Mouse (Mus musculus) MEL (cell line): Measurements from ENCODE around the gene Cdh23. TPM values are rescaled to one million over a fixed set of nuclear protein-coding genes. Genes with fewer than 3 reads are reported as not detected.
"Not testable (repeated sequence)": the region's sequence is repeated elsewhere in the genome, so short reads cannot be mapped to it uniquely, and the experiment has no call there.

Experiments
- DNase-seq: peaks from one replicate; pipeline ENCODE4 v3.0.0; 2011; ENCODE audit warnings: low read depth, low spot score
- H3K27ac ChIP-seq: 2 replicates; pipeline ENCODE4 v1.5.1; 2012; ENCODE audit warnings: low read depth, mild to moderate bottlenecking, control low read depth, low read length, moderate library complexity; ENCODE audit not compliant: control insufficient read depth
- H3K27me3 ChIP-seq, 2 experiments: fragments of 150-350 bp in 1 of 2; sonication (generic) in 1 of 2; 2 replicates each; pipeline ENCODE4 v1.6.1; 2012; ENCODE audit warnings: low read length in 2 of 2, mild to moderate bottlenecking in 2 of 2, improper control_type of control experiment in 1 of 2, moderate library complexity in 1 of 2; ENCODE audit not compliant: insufficient read depth in 2 of 2, control insufficient read depth in 1 of 2
- H3K36me3 ChIP-seq, 2 experiments: 2 replicates each; pipeline ENCODE4 v1.6.1; 2012 to 2014; ENCODE audit warnings: low read length in 2 of 2, improper control_type of control experiment in 1 of 2, inconsistent platforms in 1 of 2, mild to moderate bottlenecking in 1 of 2; ENCODE audit not compliant: insufficient read depth in 2 of 2, control insufficient read depth in 1 of 2
- H3K4me1 ChIP-seq, 2 experiments: fragments of 150-350 bp in 1 of 2; sonication (generic) in 1 of 2; 2 replicates each; pipeline ENCODE4 v1.6.1; 2012; ENCODE audit warnings: low read length in 2 of 2, improper control_type of control experiment in 1 of 2, mild to moderate bottlenecking in 1 of 2; ENCODE audit not compliant: insufficient read depth in 2 of 2, control insufficient read depth in 1 of 2
- H3K4me3 ChIP-seq, 2 experiments: fragments of 150-350 bp in 1 of 2; sonication (generic) in 1 of 2; 2 replicates each; pipeline ENCODE4 v1.5.1; 2012; ENCODE audit warnings: low read depth in 2 of 2, low read length in 2 of 2, mild to moderate bottlenecking in 2 of 2, moderate library complexity in 2 of 2, control low read depth in 1 of 2, improper control_type of control experiment in 1 of 2; ENCODE audit not compliant: control insufficient read depth in 1 of 2, insufficient read depth in 1 of 2
- H3K79me2 ChIP-seq: 2 replicates; pipeline ENCODE4 v1.6.1; 2012; ENCODE audit warnings: mild to moderate bottlenecking, low read length, moderate library complexity; ENCODE audit not compliant: control insufficient read depth, poor library complexity, insufficient read depth
- H3K9ac ChIP-seq: 2 replicates; pipeline ENCODE4 v1.6.1; 2012; ENCODE audit warnings: low read depth, mild to moderate bottlenecking, control low read depth, low read length, moderate library complexity; ENCODE audit not compliant: control insufficient read depth, poor library complexity, severe bottlenecking
- H3K9me3 ChIP-seq: fragments of 150-350 bp; sonication (generic); replicated peaks from 2 replicates; pipeline ENCODE4 v1.6.1; 2012; ENCODE audit warnings: mild to moderate bottlenecking, low read length, improper control_type of control experiment, moderate library complexity; ENCODE audit not compliant: insufficient read depth
- CHD1 ChIP-seq: IDR thresholded peaks from 2 replicates; pipeline ENCODE4 v1.6.1; 2012; ENCODE audit warnings: low read depth, mild to moderate bottlenecking, inconsistent platforms, low read length, improper control_type of control experiment
- CTCF ChIP-seq, 3 experiments: IDR thresholded peaks in 2 of 3; conservative IDR thresholded peaks in 1 of 3; 2 replicates each; pipeline ENCODE4 v1.5.1; 2011 to 2012; ENCODE audit warnings: low read length in 3 of 3, low read depth in 2 of 3, mild to moderate bottlenecking in 2 of 3, improper control_type of control experiment in 1 of 3, inconsistent platforms in 1 of 3, mixed read lengths in 1 of 3, moderate library complexity in 1 of 3; ENCODE audit not compliant: control insufficient read depth in 1 of 3, insufficient read depth in 1 of 3, poor library complexity in 1 of 3, severe bottlenecking in 1 of 3
- HCFC1 ChIP-seq: IDR thresholded peaks from 2 replicates; pipeline ENCODE4 v1.6.1; 2012; ENCODE audit warnings: low read depth, mild to moderate bottlenecking, inconsistent platforms, low read length, improper control_type of control experiment, moderate library complexity
- KAT2A ChIP-seq: conservative IDR thresholded peaks from 2 replicates; pipeline ENCODE4 v1.6.1; 2012; ENCODE audit warnings: low read depth, low read length, improper control_type of control experiment, inconsistent platforms
- MAFK ChIP-seq: IDR thresholded peaks from 2 replicates; pipeline ENCODE4 v1.6.1; 2011; ENCODE audit warnings: low read depth, mild to moderate bottlenecking, low read length, improper control_type of control experiment, borderline replicate concordance
- MXI1 ChIP-seq: IDR thresholded peaks from 2 replicates; pipeline ENCODE4 v1.6.1; 2011; ENCODE audit warnings: mild to moderate bottlenecking, low read depth, low read length, improper control_type of control experiment
- MYB ChIP-seq: IDR thresholded peaks from 2 replicates; pipeline ENCODE4 v1.6.1; 2011; ENCODE audit warnings: mild to moderate bottlenecking, low read depth, low read length, improper control_type of control experiment
- NELFE ChIP-seq: IDR thresholded peaks from 2 replicates; pipeline ENCODE4 v1.6.1; 2011; ENCODE audit warnings: low read depth, low read length, improper control_type of control experiment
- POLR2A ChIP-seq, 2 experiments: IDR thresholded peaks; 2 replicates each; pipeline ENCODE4 v1.6.1; 2011 to 2012; ENCODE audit warnings: low read length in 2 of 2, mild to moderate bottlenecking in 2 of 2, control low read depth in 1 of 2, improper control_type of control experiment in 1 of 2, low read depth in 1 of 2, moderate library complexity in 1 of 2; ENCODE audit not compliant: control insufficient read depth in 1 of 2, insufficient read depth in 1 of 2, poor library complexity in 1 of 2
- POLR2AphosphoS2 ChIP-seq: IDR thresholded peaks from 2 replicates; pipeline ENCODE4 v1.6.1; 2011; ENCODE audit warnings: low read length, improper control_type of control experiment
- POLR2AphosphoS5 ChIP-seq: IDR thresholded peaks from 2 replicates; pipeline ENCODE4 v1.6.1; 2012; ENCODE audit warnings: low read depth, borderline replicate concordance, mild to moderate bottlenecking, inconsistent platforms, low read length, moderate library complexity, mixed read lengths
- RAD21 ChIP-seq: IDR thresholded peaks from 2 replicates; pipeline ENCODE4 v1.6.1; 2011; ENCODE audit warnings: mild to moderate bottlenecking, low read depth, low read length, improper control_type of control experiment
- SIN3A ChIP-seq: IDR thresholded peaks from 2 replicates; pipeline ENCODE4 v1.6.1; 2012; ENCODE audit warnings: low read length, improper control_type of control experiment, inconsistent platforms
- SMC3 ChIP-seq: IDR thresholded peaks from 2 replicates; pipeline ENCODE4 v1.6.1; 2011; ENCODE audit warnings: low read depth, low read length, improper control_type of control experiment
- TBP ChIP-seq: IDR thresholded peaks from 2 replicates; pipeline ENCODE4 v1.8.0; 2011; ENCODE audit warnings: low read depth, low read length, improper control_type of control experiment
- TCF12 ChIP-seq: IDR thresholded peaks from 2 replicates; pipeline ENCODE4 v1.6.1; 2014; ENCODE audit warnings: low read depth, mild to moderate bottlenecking, inconsistent platforms, low read length, improper control_type of control experiment, moderate library complexity
- UBTF ChIP-seq: IDR thresholded peaks from 2 replicates; pipeline ENCODE4 v1.6.1; 2012; ENCODE audit warnings: low read depth, mild to moderate bottlenecking, inconsistent platforms, low read length, improper control_type of control experiment, moderate library complexity, borderline replicate concordance; ENCODE audit not compliant: insufficient read depth
- USF1 ChIP-seq: IDR thresholded peaks from 2 replicates; pipeline ENCODE4 v1.6.1; 2014; ENCODE audit warnings: low read depth, mild to moderate bottlenecking, inconsistent platforms, low read length, improper control_type of control experiment, moderate library complexity
- ZC3H11A ChIP-seq: IDR thresholded peaks from 2 replicates; pipeline ENCODE4 v1.6.1; 2012; ENCODE audit warnings: low read depth, mild to moderate bottlenecking, inconsistent platforms, low read length, improper control_type of control experiment
- ZNF384 ChIP-seq: IDR thresholded peaks from 2 replicates; pipeline ENCODE4 v1.6.1; 2012; ENCODE audit warnings: low read depth, mild to moderate bottlenecking, inconsistent platforms, low read length, improper control_type of control experiment
- polyA plus RNA-seq, 2 experiments: library from polyadenylated mRNA; stranded (reverse) in 1 of 2; unstranded in 1 of 2; fragments of >175 nt in 1 of 2; fragments of >200 nt in 1 of 2; gene quantifications; 2 replicates each; pipeline versions ENCODE4 v1.2.1 to v1.2.4; 2012; ENCODE audit warnings: low replicate concordance in 2 of 2, low read depth in 1 of 2; ENCODE audit not compliant: insufficient read length in 2 of 2, insufficient read depth in 1 of 2, missing spikeins in 1 of 2
- total RNA-seq: library from RNA; depleted of rRNA; stranded (reverse); fragments of 300-350 nt; gene quantifications from 2 replicates; pipeline ENCODE4 v1.2.3, GENCODE M21; 2012

Gene Cdh23
- total and polyA plus RNA-seq, 3 experiments, result 0.04 TPM; not detected in 2

- H3K27ac ChIP-seq, result no peak overlapping the region
- no peaks in the 10 kb centered on the region for H3K4me1 ChIP-seq
- no peak overlapping the region for H3K9ac ChIP-seq
- no peak overlapping the region for H3K4me3 ChIP-seq
- no peaks in the 10 kb centered on the region for H3K9me3 ChIP-seq
- H3K27me3 ChIP-seq, result no peaks in the 10 kb centered on the region
- H3K79me2 ChIP-seq, result no peaks in the 10 kb centered on the region
- TF ChIP-seq KAT2A (no peak), ZC3H11A (no peak), SMC3 (no peak), ZNF384 (no peak), MYB (no peak), POLR2AphosphoS2 (no peak), SIN3A (no peak)
- TF ChIP-seq, all 39 proteins: peak for 0
- H3K36me3 ChIP-seq, result no peaks in the 10 kb centered on the region
- no peak for DNase-seq
These were observed 22.2 kb upstream of the Cdh23 start for GRCm38 (mm10) chr10:60718491-60718890.

DNA sequence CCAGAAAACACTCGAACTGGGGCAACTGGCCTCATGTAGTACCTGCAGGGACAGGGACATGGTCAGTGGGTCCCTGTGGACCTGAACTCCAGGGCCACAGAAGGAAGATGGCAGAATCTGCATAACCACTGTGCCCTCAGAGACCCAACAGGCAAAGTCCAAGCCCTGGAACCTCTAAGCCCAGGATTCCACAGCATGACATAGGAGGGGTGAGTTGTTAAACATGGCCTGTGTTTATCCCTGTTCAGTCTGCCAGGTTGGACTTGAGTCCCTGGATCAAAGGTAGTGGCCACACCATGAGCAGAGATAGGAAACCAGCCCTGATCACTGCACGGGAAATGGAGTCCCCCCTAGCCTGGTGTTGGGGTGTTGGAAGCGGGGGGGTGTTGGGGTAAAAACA is 20.2 kb upstream of the Cdh23 start:
- H3K36me3 ChIP-seq, result no peaks in the 10 kb centered on the region
- no peaks in the 10 kb centered on the region for H3K9me3 ChIP-seq
- H3K27ac ChIP-seq, result no peak overlapping the region
- no peak for DNase-seq
- H3K9ac ChIP-seq, result no peak overlapping the region
- no peak overlapping the region for H3K4me3 ChIP-seq
- H3K27me3 ChIP-seq, result no peaks in the 10 kb centered on the region
- no peaks in the 10 kb centered on the region for H3K4me1 ChIP-seq
- TF ChIP-seq SMC3, result no peak
- no peak for TF ChIP-seq KAT2A
- TF ChIP-seq HCFC1, result no peak
- no peak for TF ChIP-seq CHD1
- TF ChIP-seq MAFK, result no peak
- TF ChIP-seq TBP, result no peak
- TF ChIP-seq POLR2A (IDR thresholded peaks at IDR 0.05; ENCODE audit: control insufficient read depth in 1 of 2, insufficient read depth in 1 of 2, low read depth in 1 of 2, low read length in 2 of 2, poor library complexity in 1 of 2), result no peak
- TF ChIP-seq MXI1, result no peak
- TF ChIP-seq USF1, result no peak
- TF ChIP-seq UBTF, result no peak
- no peak for TF ChIP-seq NELFE
- TF ChIP-seq POLR2AphosphoS2, result no peak
- TF ChIP-seq TCF12, result no peak
- no peak for TF ChIP-seq RAD21
- TF ChIP-seq CTCF (IDR thresholded peaks at IDR 0.05 in 2 of 3, conservative IDR thresholded peaks at IDR 0.05 in 1 of 3; ENCODE audit: control insufficient read depth in 1 of 3, insufficient read depth in 1 of 3, low read depth in 2 of 3, low read length in 3 of 3, poor library complexity in 1 of 3, severe bottlenecking in 1 of 3), result no peak
- no peak for TF ChIP-seq POLR2AphosphoS5
- H3K79me2 ChIP-seq, result no peaks in the 10 kb centered on the region

- not testable (repeated sequence) for H3K27me3 ChIP-seq, H3K4me1 ChIP-seq, DNase-seq, H3K9me3 ChIP-seq, H3K4me3 ChIP-seq, H3K36me3 ChIP-seq, H3K27ac ChIP-seq, H3K9ac ChIP-seq, H3K79me2 ChIP-seq
These were observed 16.0 kb upstream of the Cdh23 start for GRCm38 (mm10) chr10:60712299-60712698.
